Mouse (Mus musculus) adipocyte (in vitro differentiated cells): ENCODE results near the gene Hk1.
A peak's percentile ranks its signal among the peaks of the same experiment; 100 is the strongest.

Experiments
- DNase-seq: peaks from one replicate; pipeline ENCODE4 v3.0.0-alpha.2; 2016; ENCODE audit warnings: low spot score

Hk1 gene

DNA sequence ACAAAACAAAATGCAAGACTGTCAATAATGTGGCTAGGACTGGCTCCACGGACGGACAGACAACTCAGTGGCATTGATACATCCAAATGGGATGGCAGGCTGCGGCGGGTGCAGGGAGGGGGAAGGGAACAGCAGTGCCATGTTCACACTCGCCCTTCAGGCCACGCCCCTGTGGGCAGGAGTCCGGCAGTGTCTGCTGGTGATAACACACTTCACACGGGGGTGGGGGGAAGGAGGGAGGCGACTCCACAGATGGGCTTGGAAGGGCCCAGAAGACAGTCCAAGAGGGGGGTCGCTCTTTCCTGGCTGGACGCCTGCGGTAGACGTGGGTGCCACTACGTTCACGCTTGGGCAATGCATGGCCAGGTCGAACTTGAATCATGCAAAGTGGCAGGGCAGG is 110.4 kb downstream of the Hk1 start:
- DNase-seq = no peak

- DNase-seq = no peak
These were observed 115.4 kb downstream of the Hk1 start for GRCm38 (mm10) chr10:62264299-62264698.

- peak; percentile 64 for DNase-seq
These were observed 118.4 kb downstream of the Hk1 start for GRCm38 (mm10) chr10:62261115-62261886.

DNA sequence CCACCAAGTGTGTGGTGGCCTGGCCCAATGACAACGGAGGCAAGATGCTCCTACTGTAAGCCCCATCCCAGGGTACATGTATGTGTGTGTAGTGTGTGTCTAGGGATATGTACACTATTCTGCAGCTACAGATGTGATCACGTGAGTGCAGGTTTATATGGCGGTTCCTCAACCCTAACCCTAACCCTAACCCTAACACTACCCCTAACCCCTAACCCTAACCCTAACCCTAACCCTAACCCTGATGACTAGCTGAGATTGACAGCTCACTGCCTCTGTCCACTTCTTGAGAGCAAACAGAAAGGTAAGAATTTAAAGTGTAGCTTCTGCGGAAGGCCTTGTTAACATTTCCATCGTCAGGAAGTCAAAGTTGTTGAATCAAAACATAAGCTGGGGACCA is 121.4 kb downstream of the Hk1 start:
- no peak for DNase-seq

GRCm38 (mm10) chr10:62252496-62253235 is 127.0 kb downstream of the Hk1 start:
- DNase-seq = no peak

GRCm38 (mm10) chr10:62252000-62252488 is 127.7 kb downstream of the Hk1 start, which contains the start of gene Tacr2:
Tacr2 (plus strand) TSS chr10:62252438.
- DNase-seq = no peak

- no peak for DNase-seq
These were observed 131.9 kb downstream of the Hk1 start for GRCm38 (mm10) chr10:62247815-62248214.

DNA sequence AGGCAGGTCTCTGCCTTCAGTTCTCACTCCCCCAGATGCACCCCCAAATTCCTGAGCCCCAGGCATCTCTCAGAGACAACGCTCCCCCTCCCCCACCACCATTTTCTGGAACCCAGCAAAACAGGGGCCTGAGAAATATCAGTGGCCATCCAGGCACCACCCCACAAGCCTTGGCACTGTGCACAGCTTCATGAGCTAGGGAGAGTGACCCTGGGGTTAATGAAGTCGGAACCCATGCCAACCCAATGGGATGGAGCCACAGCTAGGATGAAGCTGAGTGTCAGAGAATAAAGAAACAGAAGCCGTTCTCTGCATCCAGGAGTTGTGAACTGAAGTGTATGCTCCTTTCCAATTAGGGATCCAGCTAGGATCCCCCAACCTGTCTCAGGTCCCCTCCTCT is 132.6 kb downstream of the Hk1 start:
- no peak for DNase-seq

- peak; percentile 20 for DNase-seq
These were observed 135.6 kb downstream of the Hk1 start for GRCm38 (mm10) chr10:62244067-62244466.

- DNase-seq = peak; percentile 5
These were observed 136.8 kb downstream of the Hk1 start for GRCm38 (mm10) chr10:62242896-62243295.

GRCm38 (mm10) chr10:62242358-62242757 is 137.3 kb downstream of the Hk1 start:
- DNase-seq = no peak

- DNase-seq = no peak
These were observed 140.4 kb downstream of the Hk1 start for GRCm38 (mm10) chr10:62239270-62239669.

- DNase-seq = no peak
These were observed 141.0 kb downstream of the Hk1 start for GRCm38 (mm10) chr10:62238688-62239087.

DNA sequence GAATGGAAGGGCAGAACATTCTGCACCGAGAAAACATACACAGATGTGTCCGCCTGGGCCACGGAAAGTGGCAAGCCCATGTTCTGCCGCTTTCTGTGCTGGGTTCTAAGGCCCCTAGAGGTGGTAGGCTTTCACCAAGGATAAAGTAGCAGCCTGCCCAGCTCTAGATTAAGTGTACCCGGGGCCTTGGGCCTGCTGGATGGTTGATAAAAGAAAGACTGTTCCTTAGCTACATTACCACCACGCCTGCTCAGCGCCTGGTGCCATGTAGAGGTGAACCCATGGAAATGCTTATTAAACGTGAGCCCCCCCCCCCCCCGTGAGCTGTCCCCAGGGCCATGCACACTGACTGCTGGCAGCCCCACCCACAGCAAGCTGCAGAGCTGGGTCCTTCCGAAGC is 142.5 kb downstream of the Hk1 start:
- DNase-seq = no peak

DNA sequence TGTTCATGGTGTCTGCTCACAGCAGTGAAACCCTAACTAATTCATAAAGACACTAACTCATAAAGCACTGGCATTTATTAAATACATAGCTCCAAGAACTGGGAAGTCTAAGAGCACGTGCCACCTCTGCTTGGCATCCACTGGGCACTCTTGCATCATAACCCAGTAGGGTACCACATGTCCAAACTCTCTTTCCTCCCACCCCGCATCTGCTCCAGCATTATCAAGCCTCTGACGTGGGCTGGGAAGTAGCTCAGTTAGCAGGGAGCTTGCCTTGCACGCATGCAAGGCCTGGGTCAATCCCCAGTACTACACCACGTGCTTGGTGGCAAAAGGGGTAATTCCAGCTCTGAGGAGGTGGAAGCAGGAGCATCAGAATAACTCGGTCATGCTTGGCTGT is 143.5 kb downstream of the Hk1 start:
- no peak for DNase-seq

- no peak for DNase-seq
These were observed 147.9 kb downstream of the Hk1 start for GRCm38 (mm10) chr10:62231811-62232210.

GRCm38 (mm10) chr10:62231395-62231732 is 148.3 kb downstream of the Hk1 start:
- no peak for DNase-seq

GRCm38 (mm10) chr10:62230708-62231394 is 148.9 kb downstream of the Hk1 start, which contains the start of gene Tspan15:
Tspan15 (minus strand) TSS chr10:62231251.
- no peak for DNase-seq

DNA sequence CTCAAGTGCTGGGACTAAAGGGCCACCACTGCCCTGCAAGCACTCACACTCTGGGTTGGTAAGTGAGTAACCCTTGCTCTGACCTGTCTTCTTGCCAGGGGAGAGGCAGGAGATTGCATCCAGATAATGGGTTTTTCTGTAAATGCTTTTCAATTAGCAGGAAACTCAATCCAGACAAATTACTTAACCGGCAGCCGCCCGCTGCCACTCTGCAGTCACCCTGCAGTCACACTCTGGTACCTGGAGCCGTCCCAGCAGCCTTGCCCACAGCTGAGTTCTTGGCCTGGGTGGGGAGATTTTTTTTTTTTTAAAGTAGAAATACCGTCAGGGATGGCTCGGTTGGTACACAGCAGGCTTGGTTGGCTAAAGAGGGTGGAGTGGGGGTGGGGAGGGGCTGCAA is 151.6 kb downstream of the Hk1 start:
- no peak for DNase-seq

DNA sequence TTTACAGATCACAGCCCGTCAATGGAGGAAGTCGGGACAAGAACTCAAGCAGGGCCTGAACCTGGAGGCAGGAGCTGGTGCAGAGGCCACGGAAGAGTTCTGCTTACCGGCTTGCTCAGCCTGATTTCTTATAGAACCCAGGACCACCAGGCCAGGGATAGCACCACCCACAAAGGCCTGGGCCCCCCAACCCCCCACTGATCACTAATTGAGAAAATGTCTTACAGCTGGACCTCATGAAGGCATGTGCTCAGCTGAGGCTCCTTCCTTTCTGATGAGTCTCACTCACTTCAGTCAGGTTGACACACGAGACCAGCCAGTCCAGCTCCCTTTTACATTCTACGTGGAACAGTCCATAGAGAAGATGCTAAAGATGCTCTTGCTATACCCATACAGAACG is 153.9 kb downstream of the Hk1 start:
- no peak for DNase-seq

GRCm38 (mm10) chr10:62224231-62224630 is 155.5 kb downstream of the Hk1 start:
- no peak for DNase-seq

GRCm38 (mm10) chr10:62222777-62223176 is 156.9 kb downstream of the Hk1 start:
- DNase-seq = no peak

- no peak for DNase-seq
These were observed 158.1 kb downstream of the Hk1 start for GRCm38 (mm10) chr10:62221647-62222046.
